Mouse (Mus musculus): ENCODE measurements around the gene Ciapin1. TPM values are rescaled to one million over a fixed set of nuclear protein-coding genes. Genes with fewer than 3 reads are reported as not detected.

Ciapin1 gene
- polyA plus RNA-seq, 1 experiment: 404 TPM

GRCm38 (mm10) chr8:94800278-94800968 lies 37.7 kb downstream of the Ciapin1 start:
- H3K27me3 ChIP-seq (replicated peaks): peaks cover 21% of the 10 kb centered on the region
- H3K9me3 ChIP-seq: no peaks in the 10 kb centered on the region
- peak overlapping the region; percentile 51 for H3K4me3 ChIP-seq (replicated peaks)
- no peaks in the 10 kb centered on the region for H3K36me3 ChIP-seq (replicated peaks; ENCODE audit: low read length)
- H3K4me1 ChIP-seq: peaks cover 55% of the 10 kb centered on the region
- TF ChIP-seq FLI1 (IDR thresholded peaks at IDR 0.05; ENCODE audit: low read length): no peak
- no peak for TF ChIP-seq GATA1 (IDR thresholded peaks at IDR 0.05; ENCODE audit: borderline replicate concordance, low read length)

GRCm38 (mm10) chr8:94794782-94795181 lies 43.4 kb downstream of the Ciapin1 start:
- Histone ChIP-seq H3K36me3 (replicated peaks; ENCODE audit: low read length) (no peaks in the 10 kb centered on the region), H3K27me3 (replicated peaks) (peaks cover 29% of the 10 kb centered on the region), H3K4me3 (replicated peaks) (no peak overlapping the region), H3K4me1 (no peaks in the 10 kb centered on the region; the same call in 1 of the 2 replicates), H3K9me3 (no peaks in the 10 kb centered on the region)
- TF ChIP-seq FLI1 (IDR thresholded peaks at IDR 0.05; ENCODE audit: low read length) (no peak), GATA1 (IDR thresholded peaks at IDR 0.05; ENCODE audit: borderline replicate concordance, low read length) (no peak)

GRCm38 (mm10) chr8:94794368-94794767 lies 43.8 kb downstream of the Ciapin1 start:
- no peak overlapping the region for H3K4me3 ChIP-seq (replicated peaks)
- TF ChIP-seq GATA1 (IDR thresholded peaks at IDR 0.05; ENCODE audit: borderline replicate concordance, low read length) (no peak), FLI1 (IDR thresholded peaks at IDR 0.05; ENCODE audit: low read length) (no peak)
- peaks cover 33% of the 10 kb centered on the region for H3K27me3 ChIP-seq (replicated peaks)
- H3K4me1 ChIP-seq: no peaks in the 10 kb centered on the region; the same call in 1 of the 2 replicates
- H3K9me3 ChIP-seq: no peaks in the 10 kb centered on the region
- no peaks in the 10 kb centered on the region for H3K36me3 ChIP-seq (replicated peaks; ENCODE audit: low read length)

- H3K27me3 ChIP-seq (replicated peaks): peaks cover 52% of the 10 kb centered on the region
- H3K9me3 ChIP-seq: no peaks in the 10 kb centered on the region
- TF ChIP-seq FLI1 (IDR thresholded peaks at IDR 0.05; ENCODE audit: low read length): no peak
- TF ChIP-seq GATA1 (IDR thresholded peaks at IDR 0.05; ENCODE audit: borderline replicate concordance, low read length): no peak
- H3K4me1 ChIP-seq: peaks cover 19% of the 10 kb centered on the region
- H3K36me3 ChIP-seq (replicated peaks; ENCODE audit: low read length): no peaks in the 10 kb centered on the region
- no peak overlapping the region for H3K4me3 ChIP-seq (replicated peaks)
Observed at GRCm38 (mm10) chr8:94789256-94789955, 48.8 kb downstream of the Ciapin1 start.

- Histone ChIP-seq H3K36me3 (replicated peaks; ENCODE audit: low read length) (no peaks in the 10 kb centered on the region), H3K9me3 (no peaks in the 10 kb centered on the region), H3K4me3 (replicated peaks) (no peak overlapping the region), H3K27me3 (replicated peaks) (peaks cover 46% of the 10 kb centered on the region), H3K4me1 (peaks cover 26% of the 10 kb centered on the region)
- TF ChIP-seq FLI1 (IDR thresholded peaks at IDR 0.05; ENCODE audit: low read length) (no peak), GATA1 (IDR thresholded peaks at IDR 0.05; ENCODE audit: borderline replicate concordance, low read length) (no peak)
Observed at GRCm38 (mm10) chr8:94787524-94788501, 50.3 kb downstream of the Ciapin1 start.

GRCm38 (mm10) chr8:94785995-94786595 lies 52.1 kb downstream of the Ciapin1 start:
- Histone ChIP-seq H3K27me3 (replicated peaks) (peaks cover 35% of the 10 kb centered on the region), H3K4me1 (peaks cover 35% of the 10 kb centered on the region), H3K36me3 (replicated peaks; ENCODE audit: low read length) (no peaks in the 10 kb centered on the region), H3K4me3 (replicated peaks) (no peak overlapping the region), H3K9me3 (no peaks in the 10 kb centered on the region)
- TF ChIP-seq FLI1 (IDR thresholded peaks at IDR 0.05; ENCODE audit: low read length): no peak
- TF ChIP-seq GATA1 (IDR thresholded peaks at IDR 0.05; ENCODE audit: borderline replicate concordance, low read length): no peak

GRCm38 (mm10) chr8:94785247-94785985 lies 52.7 kb downstream of the Ciapin1 start:
- Histone ChIP-seq H3K36me3 (replicated peaks; ENCODE audit: low read length) (no peaks in the 10 kb centered on the region), H3K9me3 (no peaks in the 10 kb centered on the region), H3K27me3 (replicated peaks) (peaks cover 35% of the 10 kb centered on the region), H3K4me3 (replicated peaks) (no peak overlapping the region), H3K4me1 (peaks cover 42% of the 10 kb centered on the region)
- TF ChIP-seq FLI1 (IDR thresholded peaks at IDR 0.05; ENCODE audit: low read length): no peak
- TF ChIP-seq GATA1 (IDR thresholded peaks at IDR 0.05; ENCODE audit: borderline replicate concordance, low read length): no peak

GRCm38 (mm10) chr8:94783890-94784289 lies 54.3 kb downstream of the Ciapin1 start:
- no peak for TF ChIP-seq FLI1 (IDR thresholded peaks at IDR 0.05; ENCODE audit: low read length)
- no peak for TF ChIP-seq GATA1 (IDR thresholded peaks at IDR 0.05; ENCODE audit: borderline replicate concordance, low read length)
- Histone ChIP-seq H3K36me3 (replicated peaks; ENCODE audit: low read length) (no peaks in the 10 kb centered on the region), H3K4me3 (replicated peaks) (no peak overlapping the region), H3K4me1 (peaks cover 57% of the 10 kb centered on the region), H3K9me3 (no peaks in the 10 kb centered on the region), H3K27me3 (replicated peaks) (peaks cover 27% of the 10 kb centered on the region)

Measured in megakaryocyte, embryonic 14.5 days (primary cell).